Mouse (Mus musculus) embryonic facial prominence, embryonic 11.5 days (tissue): ENCODE measurements around the gene Zp2. TPM values are rescaled to one million over a fixed set of nuclear protein-coding genes. Genes with fewer than 3 reads are reported as not detected.
A peak's percentile ranks its signal among the peaks of the same experiment; 100 is the strongest.

Experiments used
- ATAC-seq: fragments of 200-750 bp; cut with Nextera tagmentation; replicated peaks from 2 replicates; pipeline ENCODE4 v1.8.0; 2017; ENCODE audit warnings: low read depth; ENCODE audit not compliant: insufficient number of reproducible peaks, low FRiP score, low TSS enrichment
- DNase-seq: peaks from one replicate; pipeline ENCODE4 v3.0.0-alpha.2; 2015; ENCODE audit warnings: low spot score
- H3K27ac ChIP-seq: fragments of 300-500 bp; sonication (generic); replicated peaks from 2 replicates; pipeline ENCODE4 v1.5.1; 2014; ENCODE audit warnings: mild to moderate bottlenecking, low read depth, low read length, control low read depth
- H3K27me3 ChIP-seq: fragments of 300-500 bp; sonication (generic); 2 replicates; pipeline ENCODE4 v1.6.1; 2014; ENCODE audit warnings: mild to moderate bottlenecking, low read length, moderate library complexity, mixed read lengths; ENCODE audit not compliant: control insufficient read depth, insufficient read depth
- H3K36me3 ChIP-seq: fragments of 300-500 bp; sonication (generic); replicated peaks from 2 replicates; pipeline ENCODE4 v1.6.1; 2014; ENCODE audit warnings: low read depth, mild to moderate bottlenecking, low read length, moderate library complexity, mixed read lengths; ENCODE audit not compliant: control insufficient read depth, insufficient read depth
- H3K4me1 ChIP-seq: fragments of 300-500 bp; sonication (generic); 2 replicates; pipeline ENCODE4 v1.6.1; 2014; ENCODE audit warnings: low read length, mixed read lengths; ENCODE audit not compliant: control insufficient read depth, insufficient read depth
- H3K4me2 ChIP-seq: fragments of 300-500 bp; sonication (generic); 2 replicates; pipeline ENCODE4 v1.6.1; 2014; ENCODE audit warnings: low read depth, mild to moderate bottlenecking, control low read depth, low read length, moderate library complexity
- H3K4me3 ChIP-seq: fragments of 300-500 bp; sonication (generic); 2 replicates; pipeline ENCODE4 v1.5.1; 2014; ENCODE audit warnings: low read depth, low read length, control low read depth
- H3K9ac ChIP-seq: fragments of 300-500 bp; sonication (generic); replicated peaks from 2 replicates; pipeline ENCODE4 v1.6.1; 2014; ENCODE audit warnings: mild to moderate bottlenecking, control low read depth, low read length
- H3K9me3 ChIP-seq: fragments of 300-500 bp; sonication (generic); replicated peaks from 2 replicates; pipeline ENCODE4 v1.6.1; 2016; ENCODE audit warnings: mild to moderate bottlenecking, low read length, inconsistent platforms, mixed read lengths; ENCODE audit not compliant: control insufficient read depth
- WGBS: fragments of 180-500 bp; shearing (Covaris S2); extraction: QIAGEN DNeasy Blood & Tissue Kit; methylation state at CpG from one replicate; pipeline ENCODE4 v1.1.7; 2014; 5-methylcytosine and 5-hydroxymethylcytosine counted together
- polyA plus RNA-seq: library from polyadenylated mRNA; unstranded; fragments of >200 nt; fragmentation: Nextera tagmentation; extraction: Ambion mirVana; gene quantifications from 2 replicates; pipeline ENCODE4 v1.2.1, GENCODE M21; 2014

Gene Zp2
- polyA plus RNA-seq, 1 experiment from 2014 or later: not detected

DNA sequence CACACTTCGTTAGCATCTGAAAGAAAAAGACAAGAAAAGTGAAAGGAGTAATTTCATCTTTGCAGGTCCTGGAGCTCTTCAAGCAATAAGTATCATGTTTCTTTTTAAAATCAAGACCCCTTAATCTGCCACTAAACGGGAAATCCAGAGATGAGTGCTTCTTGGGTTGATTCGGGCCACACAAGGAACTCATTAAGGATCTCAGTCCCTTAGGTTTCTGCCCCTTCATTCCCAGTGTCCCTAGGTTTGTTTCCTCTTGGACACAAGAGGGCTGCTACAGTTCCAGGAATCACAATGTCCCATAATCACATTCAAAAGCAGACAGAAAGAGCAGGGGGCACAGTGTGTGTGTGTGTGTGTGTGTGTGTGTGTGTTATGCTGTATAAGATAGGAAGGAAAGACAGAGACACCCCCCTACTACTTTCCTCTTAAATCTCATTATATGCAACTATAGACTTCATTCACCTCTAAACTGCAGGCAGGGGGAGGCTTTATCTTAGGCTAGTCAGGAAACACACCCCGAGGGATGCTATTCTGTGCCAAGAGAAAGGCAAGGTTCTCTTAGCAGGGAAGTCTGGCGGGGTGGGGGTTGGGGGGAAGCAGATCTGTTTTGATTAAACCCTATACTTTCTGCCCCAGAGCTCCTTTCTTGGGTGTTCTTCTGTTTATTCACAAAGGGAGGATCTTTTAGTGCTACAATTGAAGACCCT, 18.0 kb downstream of the Zp2 start:
- Histone ChIP-seq H3K4me3 (no peak overlapping the region), H3K9ac (no peak overlapping the region; the same call in 1 of the 2 replicates), H3K9me3 (no peaks in the 10 kb centered on the region), H3K27me3 (no peaks in the 10 kb centered on the region), H3K4me2 (peak overlapping the region; percentile 16; the same call in 1 of the 2 replicates), H3K4me1 (peaks cover 3% of the 10 kb centered on the region; the same call in 1 of the 2 replicates), H3K27ac (peak overlapping the region; percentile 75), H3K36me3 (no peaks in the 10 kb centered on the region)
- WGBS: 5% methylated on average over 5 of the region's 5 CpGs
- peak; percentile 57 for ATAC-seq
- peak; percentile 77 for DNase-seq

GRCm38 (mm10) chr7:120124844-120125243, 20.2 kb downstream of the Zp2 start:
- ATAC-seq: peak; percentile 70
- H3K9ac ChIP-seq: no peak overlapping the region
- H3K4me1 ChIP-seq: peaks cover 3% of the 10 kb centered on the region; the same call in 1 of the 2 replicates
- peak overlapping the region; percentile 36; the same call in 1 of the 2 replicates for H3K27ac ChIP-seq
- no peaks in the 10 kb centered on the region for H3K9me3 ChIP-seq
- WGBS: 2% methylated on average over 3 of the region's 3 CpGs
- H3K36me3 ChIP-seq: no peaks in the 10 kb centered on the region
- no peak overlapping the region for H3K4me3 ChIP-seq
- no peaks in the 10 kb centered on the region for H3K27me3 ChIP-seq
- peak; percentile 89 for DNase-seq
- H3K4me2 ChIP-seq: no peak overlapping the region

GRCm38 (mm10) chr7:120123776-120124175, 21.3 kb downstream of the Zp2 start:
- H3K4me3 ChIP-seq: no peak overlapping the region
- no peaks in the 10 kb centered on the region for H3K36me3 ChIP-seq
- H3K27ac ChIP-seq: no peak overlapping the region
- peaks cover 3% of the 10 kb centered on the region; the same call in 1 of the 2 replicates for H3K4me1 ChIP-seq
- ATAC-seq (no peak), DNase-seq (no peak)
- H3K9ac ChIP-seq: no peak overlapping the region
- H3K9me3 ChIP-seq: no peaks in the 10 kb centered on the region
- 78% methylated on average over 4 of the region's 4 CpGs for WGBS
- no peaks in the 10 kb centered on the region for H3K27me3 ChIP-seq
- no peak overlapping the region for H3K4me2 ChIP-seq

DNA sequence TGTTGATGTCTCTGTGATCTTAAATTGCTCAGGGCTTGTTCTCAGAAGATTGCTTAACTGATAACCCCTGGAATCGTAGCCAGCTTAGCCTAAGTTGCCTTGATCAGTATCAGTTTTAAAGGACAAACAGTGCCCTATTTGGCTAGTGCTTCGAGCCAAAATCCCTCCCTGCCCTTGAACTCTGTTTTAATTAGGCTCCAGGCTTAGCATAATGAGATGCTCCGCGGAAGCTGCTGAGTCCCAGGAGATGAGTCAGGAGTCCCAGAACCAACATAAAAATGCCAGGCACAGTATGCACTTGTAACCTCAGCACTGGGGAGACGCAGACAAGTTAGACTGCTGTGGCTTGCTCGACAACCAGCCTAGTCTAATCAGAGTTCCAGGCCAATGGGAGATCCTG, 27.6 kb downstream of the Zp2 start:
- no peaks in the 10 kb centered on the region for H3K4me1 ChIP-seq
- no peaks in the 10 kb centered on the region for H3K9me3 ChIP-seq
- no peak overlapping the region for H3K9ac ChIP-seq
- H3K36me3 ChIP-seq: no peaks in the 10 kb centered on the region
- ATAC-seq: no peak
- H3K27ac ChIP-seq: no peak overlapping the region
- no peak overlapping the region for H3K4me3 ChIP-seq
- 36% methylated on average over 6 of the region's 6 CpGs for WGBS
- no peaks in the 10 kb centered on the region for H3K27me3 ChIP-seq
- no peak for DNase-seq
- no peak overlapping the region for H3K4me2 ChIP-seq

DNA sequence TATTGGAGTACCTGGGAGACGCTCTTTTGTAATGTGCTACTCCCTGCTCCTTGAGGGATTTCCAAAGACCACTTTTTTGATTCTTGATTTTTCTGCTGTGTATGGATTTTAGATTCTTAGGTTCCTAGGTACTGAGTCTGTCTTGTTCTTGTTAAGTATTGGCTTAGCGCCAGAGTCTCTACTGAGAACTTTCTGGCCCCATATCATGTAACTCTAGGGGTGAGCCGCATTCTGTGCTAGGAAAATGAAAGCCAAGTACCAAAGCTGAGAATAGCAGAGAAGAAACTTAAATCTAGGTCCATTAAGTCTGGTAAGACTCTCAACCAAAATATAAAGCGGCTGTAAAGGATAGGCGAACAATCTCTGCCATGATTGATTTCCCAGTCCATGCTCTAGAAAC, 28.1 kb downstream of the Zp2 start:
- H3K4me3 ChIP-seq: no peak overlapping the region
- H3K27me3 ChIP-seq: no peaks in the 10 kb centered on the region
- H3K36me3 ChIP-seq: no peaks in the 10 kb centered on the region
- H3K4me1 ChIP-seq: no peaks in the 10 kb centered on the region
- 88% methylated on average over 5 of the region's 5 CpGs for WGBS
- H3K9ac ChIP-seq: no peak overlapping the region
- no peak for DNase-seq
- H3K9me3 ChIP-seq: no peaks in the 10 kb centered on the region
- ATAC-seq: no peak
- no peak overlapping the region for H3K27ac ChIP-seq
- no peak overlapping the region for H3K4me2 ChIP-seq

DNA sequence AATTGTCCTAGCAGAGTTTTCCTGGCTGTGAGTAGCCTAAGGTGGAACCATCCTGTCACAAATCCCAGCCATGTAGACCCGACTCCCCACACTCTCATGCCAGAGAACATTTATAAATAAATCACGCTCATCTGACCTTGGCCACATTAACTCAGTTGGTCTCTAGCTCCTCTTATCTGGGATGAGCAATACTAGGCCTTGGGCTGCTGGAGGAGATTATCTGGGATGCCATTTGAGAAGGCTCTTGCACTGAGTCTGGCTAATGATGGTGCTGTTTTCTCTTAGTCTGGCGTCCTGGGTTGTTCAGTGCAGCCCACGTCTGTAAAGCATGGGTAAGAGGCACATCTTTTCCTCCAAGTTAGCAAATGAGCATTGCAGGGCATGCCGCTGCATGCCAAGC, 35.4 kb downstream of the Zp2 start:
- ATAC-seq: no peak
- no peak for DNase-seq
- Histone ChIP-seq H3K27me3 (no peaks in the 10 kb centered on the region), H3K4me1 (no peaks in the 10 kb centered on the region), H3K4me3 (no peak overlapping the region), H3K27ac (no peak overlapping the region), H3K9me3 (no peaks in the 10 kb centered on the region), H3K9ac (no peak overlapping the region), H3K4me2 (no peak overlapping the region), H3K36me3 (no peaks in the 10 kb centered on the region)
- WGBS: 81% methylated on average over 5 of the region's 5 CpGs

GRCm38 (mm10) chr7:120106356-120106755, 38.7 kb downstream of the Zp2 start:
- ATAC-seq (no peak), DNase-seq (no peak)
- Histone ChIP-seq H3K9ac (no peak overlapping the region), H3K36me3 (no peaks in the 10 kb centered on the region), H3K4me2 (no peak overlapping the region), H3K27me3 (no peaks in the 10 kb centered on the region), H3K4me1 (no peaks in the 10 kb centered on the region), H3K27ac (no peak overlapping the region), H3K9me3 (no peaks in the 10 kb centered on the region), H3K4me3 (no peak overlapping the region)
- 83% methylated on average over 2 of the region's 2 CpGs for WGBS

DNA sequence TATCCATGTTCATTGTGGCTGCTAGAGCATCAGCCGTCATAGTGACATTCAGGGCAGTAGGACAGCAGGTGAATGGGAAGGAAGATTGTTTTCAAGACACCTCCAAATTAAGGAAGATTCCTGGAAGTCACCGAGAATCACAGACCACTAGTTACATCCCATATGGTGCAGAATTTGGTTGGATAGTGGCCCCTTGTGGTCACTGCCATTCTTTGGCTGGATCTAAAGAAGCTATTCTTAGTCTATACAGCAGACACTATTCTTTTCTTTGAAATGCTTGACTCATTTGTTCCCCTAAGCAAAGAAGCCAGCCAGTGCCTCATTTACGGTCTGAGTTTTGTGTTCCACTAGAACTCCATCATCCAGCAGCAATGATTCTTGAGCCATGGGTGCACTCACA, 40.1 kb downstream of the Zp2 start:
- Histone ChIP-seq H3K4me2 (no peak overlapping the region), H3K9ac (no peak overlapping the region), H3K27ac (no peak overlapping the region), H3K9me3 (no peaks in the 10 kb centered on the region), H3K27me3 (no peaks in the 10 kb centered on the region), H3K36me3 (no peaks in the 10 kb centered on the region), H3K4me1 (no peaks in the 10 kb centered on the region), H3K4me3 (no peak overlapping the region)
- ATAC-seq (no peak), DNase-seq (no peak)
- 67% methylated on average over 3 of the region's 3 CpGs for WGBS
